Mouse (Mus musculus) midbrain, postnatal 0 days (tissue): ENCODE measurements around the gene Tmem259. TPM values are rescaled to one million over a fixed set of nuclear protein-coding genes. Genes with fewer than 3 reads are reported as not detected.
"Not testable (repeated sequence)": the region's sequence is repeated elsewhere in the genome, so short reads cannot be mapped to it uniquely, and the experiment has no call there.

Experiments used
- ATAC-seq: fragments of 200-750 bp; cut with Nextera tagmentation; 2 replicates; pipeline ENCODE4 v1.8.0; 2017; ENCODE audit warnings: moderate number of reproducible peaks, mild to moderate bottlenecking, moderate TSS enrichment, moderate library complexity; ENCODE audit not compliant: low FRiP score
- DNase-seq: peaks from one replicate; pipeline ENCODE4 v3.0.0-alpha.2; 2015; ENCODE audit warnings: low spot score
- H3K27ac ChIP-seq: fragments of 300-500 bp; sonication (generic); 2 replicates; pipeline ENCODE4 v1.5.1; 2014; ENCODE audit warnings: low read depth, mild to moderate bottlenecking, low read length, mixed read lengths
- H3K27me3 ChIP-seq: fragments of 300-500 bp; sonication (generic); 2 replicates; pipeline ENCODE4 v1.6.1; 2014; ENCODE audit warnings: low read length, control low read depth, mixed read lengths; ENCODE audit not compliant: insufficient read depth
- H3K36me3 ChIP-seq: fragments of 300-500 bp; sonication (generic); 2 replicates; pipeline ENCODE4 v1.6.1; 2014; ENCODE audit warnings: low read length, control low read depth, mixed read lengths; ENCODE audit not compliant: insufficient read depth
- H3K4me1 ChIP-seq: fragments of 300-500 bp; sonication (generic); 2 replicates; pipeline ENCODE4 v1.6.1; 2014; ENCODE audit warnings: mild to moderate bottlenecking, control low read depth, antibody characterized with exemption, low read length, mixed read lengths; ENCODE audit not compliant: insufficient read depth
- H3K4me2 ChIP-seq: fragments of 300-500 bp; sonication (generic); 2 replicates; pipeline ENCODE4 v1.6.1; 2014; ENCODE audit warnings: low read depth, mild to moderate bottlenecking, low read length, mixed read lengths; ENCODE audit not compliant: poor library complexity, severe bottlenecking
- H3K4me3 ChIP-seq: fragments of 300-500 bp; sonication (generic); 2 replicates; pipeline ENCODE4 v1.5.1; 2014; ENCODE audit warnings: low read depth, mild to moderate bottlenecking, low read length, moderate library complexity
- H3K9ac ChIP-seq: fragments of 300-500 bp; sonication (generic); replicated peaks from 2 replicates; pipeline ENCODE4 v1.6.1; 2014; ENCODE audit warnings: mild to moderate bottlenecking, low read length, moderate library complexity, mixed read lengths; ENCODE audit not compliant: poor library complexity, severe bottlenecking
- H3K9me3 ChIP-seq: fragments of 300-500 bp; sonication (generic); 2 replicates; pipeline ENCODE4 v1.6.1; 2016; ENCODE audit warnings: low read length, control low read depth
- CTCF ChIP-seq: IDR thresholded peaks from 2 replicates; pipeline ENCODE4 v1.5.1; 2016; ENCODE audit warnings: antibody characterized with exemption, mild to moderate bottlenecking
- WGBS: fragments of 180-500 bp; shearing (Covaris S2); extraction: QIAGEN DNeasy Blood & Tissue Kit; methylation state at CpG from one replicate; pipeline ENCODE4 v1.1.7; 2014; 5-methylcytosine and 5-hydroxymethylcytosine counted together
- polyA plus RNA-seq: library from polyadenylated mRNA; unstranded; fragments of >200 nt; fragmentation: Nextera tagmentation; extraction: Ambion mirVana; gene quantifications from 2 replicates; pipeline ENCODE4 v1.2.1, GENCODE M21; 2015
- total RNA-seq: library from RNA; depleted of rRNA; stranded (reverse); fragments of >200 nt; gene quantifications from 2 replicates; pipeline ENCODE4 v1.2.3, GENCODE M21; 2014

Gene Tmem259
- total and polyA plus RNA-seq, 2 experiments from 2014 or later, result 29.3 to 172 TPM

DNA sequence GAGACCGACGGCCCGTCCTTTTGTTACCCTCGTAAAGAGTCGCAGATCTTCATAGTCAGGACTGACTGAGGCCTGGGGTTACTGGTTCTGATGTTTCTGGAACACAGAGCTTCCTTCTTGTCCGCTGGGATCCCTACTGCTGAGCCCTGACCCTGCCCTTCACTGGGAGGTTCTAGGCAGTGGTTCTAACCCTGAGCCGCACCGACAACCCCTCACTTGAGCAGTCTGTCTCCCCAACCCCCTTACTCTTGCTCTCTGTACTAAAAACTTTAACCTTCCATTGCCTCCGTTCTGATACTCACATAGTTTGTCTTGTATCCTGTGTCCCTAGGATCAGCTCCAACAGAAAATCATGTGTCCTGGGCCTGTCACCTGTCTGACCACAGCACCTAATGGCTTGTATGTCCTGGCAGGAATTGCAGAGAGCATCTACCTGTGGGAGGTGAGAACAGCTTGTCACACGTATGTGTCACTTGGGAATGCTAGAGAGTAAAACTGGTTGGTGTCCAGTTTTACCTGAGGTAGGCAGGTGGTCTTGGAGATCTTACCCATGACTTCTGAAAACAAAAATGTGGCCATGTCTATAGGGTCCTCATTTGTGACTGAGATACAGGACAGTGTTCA lies 23.3 kb downstream of the Tmem259 start:
- ATAC-seq, result no peak
- H3K4me1 ChIP-seq, result peaks cover 4% of the 10 kb centered on the region; the same call in 1 of the 2 replicates
- H3K9ac ChIP-seq, result peak overlapping the region; percentile 77
- H3K36me3 ChIP-seq, result peaks cover 26% of the 10 kb centered on the region
- H3K9me3 ChIP-seq, result no peaks in the 10 kb centered on the region
- no peak for TF ChIP-seq CTCF
- 17% methylated on average over 10 of the region's 10 CpGs for WGBS
- peak overlapping the region; percentile 77 for H3K4me3 ChIP-seq
- no peaks in the 10 kb centered on the region for H3K27me3 ChIP-seq
- peak overlapping the region; percentile 70; the same call in 1 of the 2 replicates for H3K27ac ChIP-seq
- DNase-seq, result no peak
- peak overlapping the region; percentile 83 for H3K4me2 ChIP-seq

DNA sequence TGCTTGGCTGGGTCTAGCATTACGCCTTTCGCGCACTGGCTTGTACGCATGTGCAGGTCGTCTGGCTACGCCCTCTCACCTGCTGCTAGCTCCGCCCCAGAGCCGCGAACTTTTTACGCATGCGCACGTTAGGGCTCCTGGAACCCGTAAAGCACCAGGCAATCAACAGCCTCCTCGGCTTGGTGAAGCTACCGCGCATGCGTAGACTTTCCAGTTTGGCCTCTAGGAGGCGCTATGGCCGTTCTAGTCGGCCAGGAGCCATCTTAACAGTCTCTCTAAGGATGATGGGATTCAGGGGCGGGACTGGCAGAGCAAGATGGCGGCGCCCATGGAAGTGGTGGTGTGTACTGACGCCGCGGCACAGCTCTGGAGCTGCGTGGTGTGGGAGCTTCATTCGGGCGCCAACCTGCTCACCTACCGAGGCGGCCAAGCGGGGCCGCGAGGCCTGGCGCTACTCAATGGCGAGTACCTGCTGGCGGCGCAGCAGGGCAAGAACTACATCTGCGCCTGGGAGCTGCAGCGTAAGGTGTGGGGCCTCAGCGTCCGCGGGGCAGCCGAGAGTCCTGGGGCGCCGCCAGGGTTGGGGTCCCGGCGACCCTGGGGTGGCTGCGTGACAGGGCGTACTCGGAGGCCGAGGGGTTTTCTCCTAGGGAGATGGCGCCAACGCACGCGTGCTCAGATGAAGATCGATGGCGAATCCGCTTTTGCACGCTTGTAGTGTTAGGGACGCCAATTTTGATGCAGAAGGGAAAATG lies 24.1 kb downstream of the Tmem259 start, which contains the start of gene Wdr18:
TSS of gene Wdr18 (plus strand) at position 306 of the 755 bp plus-strand sequence.
- peak within 1 kb of the TSS; percentile 77 for H3K9ac ChIP-seq
- peak; percentile 100 for TF ChIP-seq CTCF
- H3K9me3 ChIP-seq, result no peaks in the 10 kb centered on the region
- H3K4me1 ChIP-seq, result peaks cover 4% of the 10 kb centered on the region; the same call in 1 of the 2 replicates
- H3K27me3 ChIP-seq, result no peaks in the 10 kb centered on the region
- peak within 1 kb of the TSS; percentile 77 for H3K4me3 ChIP-seq
- peak within 1 kb of the TSS; percentile 83 for H3K4me2 ChIP-seq
- DNase-seq, result peak; percentile 99
- H3K27ac ChIP-seq, result peak within 1 kb of the TSS; percentile 70
- under 1% methylated on average over 61 of the region's 61 CpGs for WGBS
- ATAC-seq, result peak; percentile 94
- H3K36me3 ChIP-seq, result peaks cover 18% of the 10 kb centered on the region

DNA sequence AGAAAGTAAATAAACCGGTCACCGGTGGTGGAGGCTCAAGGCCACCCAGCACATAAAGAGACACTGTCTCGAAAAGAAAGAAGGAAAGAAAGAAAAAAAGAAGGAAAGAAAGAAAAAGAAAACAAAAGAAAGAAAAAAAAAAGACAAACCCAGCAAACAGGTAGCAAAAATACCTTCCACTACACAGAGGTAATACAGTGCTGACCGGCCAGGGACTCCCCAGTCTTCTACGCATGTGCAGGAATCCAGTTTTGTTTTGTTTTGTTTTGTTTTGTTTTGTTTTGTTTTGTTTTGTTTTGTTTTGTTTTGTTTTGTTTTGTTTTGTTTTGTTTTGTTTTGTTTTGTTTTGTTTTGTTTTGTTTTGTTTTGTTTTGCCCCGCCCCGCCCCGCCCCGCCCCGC lies 24.7 kb downstream of the Tmem259 start:
- peak overlapping the region; percentile 77; the same call in 1 of the 2 replicates for H3K4me3 ChIP-seq
- WGBS, result 34% methylated on average over 10 of the region's 10 CpGs
- not testable (repeated sequence) for DNase-seq

DNA sequence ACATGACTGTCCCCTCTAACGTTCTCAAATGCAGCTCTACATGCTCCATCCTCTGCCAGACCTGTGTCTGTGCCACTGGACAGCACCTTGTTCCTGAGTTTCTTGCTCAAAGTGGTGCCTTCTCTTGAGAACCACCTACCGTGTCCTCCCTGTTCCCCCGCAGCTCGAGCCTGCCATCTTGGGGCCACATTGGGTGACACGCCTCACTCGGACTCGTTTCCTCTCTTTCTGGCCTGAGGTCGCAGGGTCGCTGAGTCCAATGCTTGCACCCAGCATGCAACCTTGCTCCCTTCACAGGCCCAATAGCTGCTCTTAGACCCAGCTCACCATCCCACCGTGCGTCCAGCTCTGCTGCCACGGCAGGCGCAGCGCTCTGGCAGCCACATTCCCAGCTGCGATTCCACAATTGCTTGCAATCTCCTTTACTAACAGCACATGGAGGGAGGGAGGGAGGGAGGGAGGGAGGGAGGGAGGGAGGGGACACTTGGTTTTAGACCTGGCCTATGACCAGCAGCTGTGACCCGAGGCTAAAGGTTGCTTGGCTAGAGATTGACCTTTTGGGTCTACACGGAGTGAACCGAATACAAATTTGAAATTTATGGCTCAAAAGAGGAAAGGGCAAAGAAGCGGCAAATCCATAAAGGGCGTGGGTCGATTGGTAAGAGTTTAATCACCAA lies 25.9 kb downstream of the Tmem259 start:
- peak; percentile 55 for DNase-seq
- 11% methylated on average over 21 of the region's 21 CpGs for WGBS
- peak; percentile 78 for TF ChIP-seq CTCF

More for the DNA sequence above, 24.7 kb downstream of the Tmem259 start:
- H3K4me2 ChIP-seq, result peak overlapping the region; percentile 83
- not testable (repeated sequence) for H3K9ac ChIP-seq, H3K4me1 ChIP-seq, H3K9me3 ChIP-seq, H3K27me3 ChIP-seq, ATAC-seq, H3K27ac ChIP-seq
- H3K36me3 ChIP-seq, result peaks cover 12% of the 10 kb centered on the region

DNA sequence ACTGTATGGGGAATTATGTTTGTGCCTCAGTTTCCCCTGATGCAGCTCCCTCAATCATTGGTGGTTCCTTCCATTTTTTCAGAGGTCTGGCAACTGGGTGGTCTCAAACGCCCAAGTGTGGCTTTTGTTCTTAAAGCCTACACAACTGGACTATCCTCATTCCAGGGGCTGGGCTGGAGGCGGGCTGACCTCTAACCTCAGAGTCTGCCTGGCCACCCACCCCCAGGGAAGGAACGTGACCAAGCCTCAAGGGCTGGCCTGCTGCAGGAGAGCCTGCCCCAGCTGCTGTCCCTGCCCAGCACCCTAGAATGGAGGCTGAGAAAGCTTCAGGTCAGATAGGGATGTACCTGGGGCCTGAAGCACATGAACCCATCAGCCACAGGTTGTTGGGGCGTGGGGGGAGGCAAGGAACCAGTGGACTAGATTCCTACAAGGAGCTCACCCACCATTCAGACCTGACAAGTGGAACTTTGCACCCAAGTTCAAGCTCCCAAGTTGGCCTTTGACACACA lies 27.4 kb downstream of the Tmem259 start:
- no peak for DNase-seq
- peaks cover 7% of the 10 kb centered on the region for H3K36me3 ChIP-seq
- no peak overlapping the region for H3K4me2 ChIP-seq
- no peak for TF ChIP-seq CTCF
- H3K27me3 ChIP-seq, result no peaks in the 10 kb centered on the region
- peaks cover 4% of the 10 kb centered on the region; the same call in 1 of the 2 replicates for H3K4me1 ChIP-seq
- no peak for ATAC-seq
- H3K9me3 ChIP-seq, result no peaks in the 10 kb centered on the region
- H3K9ac ChIP-seq, result no peak overlapping the region
- WGBS, result 22% methylated on average over 4 of the region's 4 CpGs
- no peak overlapping the region for H3K4me3 ChIP-seq
- H3K27ac ChIP-seq, result no peak overlapping the region

More for the DNA sequence above, 25.9 kb downstream of the Tmem259 start:
- Histone ChIP-seq H3K27ac (no peak overlapping the region), H3K27me3 (no peaks in the 10 kb centered on the region), H3K9ac (no peak overlapping the region), H3K36me3 (peaks cover 1% of the 10 kb centered on the region), H3K4me2 (no peak overlapping the region), H3K9me3 (no peaks in the 10 kb centered on the region), H3K4me1 (peaks cover 4% of the 10 kb centered on the region; the same call in 1 of the 2 replicates), H3K4me3 (no peak overlapping the region)
- ATAC-seq, result no peak
